Mouse (Mus musculus) embryo, embryonic 10 days (tissue): ENCODE data around the gene Erv3.

Experiments
- DNase-seq: peaks from one replicate; pipeline ENCODE4 v3.0.0-alpha.2; 2015; ENCODE audit warnings: low spot score

Erv3 gene

DNA sequence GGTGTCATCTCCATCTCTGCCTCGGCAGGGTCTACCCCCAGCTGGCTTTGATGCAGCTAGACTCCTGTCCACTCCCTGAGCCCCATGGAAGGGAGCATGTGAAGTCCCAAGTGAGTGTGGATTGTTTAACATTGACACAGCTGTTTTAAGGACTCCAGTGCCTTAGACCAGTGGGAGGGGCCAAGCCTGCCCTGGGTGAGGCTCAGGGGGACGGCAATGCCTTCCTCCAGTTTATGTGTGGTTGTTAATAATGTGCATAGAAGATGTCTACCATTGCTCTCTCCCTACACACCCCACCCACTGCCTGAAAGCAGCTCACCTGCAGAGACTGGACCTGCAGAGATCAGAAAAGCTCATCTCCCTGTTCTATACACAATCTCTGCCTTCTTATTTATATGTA lies 35.6 kb downstream of the Erv3 start:
- no peak for DNase-seq

DNA sequence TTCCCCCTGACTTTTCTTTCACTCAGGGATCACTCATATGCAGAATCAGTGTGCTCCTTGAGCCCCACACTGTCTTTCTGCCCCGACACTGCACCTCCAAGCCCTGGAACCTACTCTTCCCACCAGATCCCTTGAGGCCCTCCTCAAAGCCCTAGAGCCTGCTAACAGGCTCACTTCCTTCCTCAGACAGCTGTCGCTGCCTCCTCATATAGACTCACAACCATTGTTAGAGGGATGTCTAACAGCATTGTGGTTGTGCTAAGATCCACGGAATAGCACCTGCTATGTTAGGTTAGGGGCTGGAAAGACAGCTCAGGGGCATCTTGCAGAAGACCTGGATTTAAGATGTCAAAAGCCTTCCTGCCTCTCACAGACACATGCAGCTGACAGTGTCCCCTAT lies 37.1 kb downstream of the Erv3 start:
- no peak for DNase-seq

DNA sequence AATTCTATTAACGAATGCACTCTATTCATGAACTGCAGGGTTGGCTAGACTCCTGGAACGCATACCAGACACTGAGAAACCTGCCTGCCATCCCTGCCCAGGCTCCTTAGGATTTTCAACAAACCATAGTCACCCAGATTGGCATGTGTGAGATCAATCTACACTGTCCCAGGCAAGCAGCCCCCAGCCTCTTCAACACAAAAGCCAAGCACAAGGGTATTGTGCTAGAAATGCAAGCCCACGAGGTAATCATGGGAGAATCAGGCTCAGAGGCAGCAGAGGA lies 37.9 kb downstream of the Erv3 start:
- DNase-seq = no peak

DNA sequence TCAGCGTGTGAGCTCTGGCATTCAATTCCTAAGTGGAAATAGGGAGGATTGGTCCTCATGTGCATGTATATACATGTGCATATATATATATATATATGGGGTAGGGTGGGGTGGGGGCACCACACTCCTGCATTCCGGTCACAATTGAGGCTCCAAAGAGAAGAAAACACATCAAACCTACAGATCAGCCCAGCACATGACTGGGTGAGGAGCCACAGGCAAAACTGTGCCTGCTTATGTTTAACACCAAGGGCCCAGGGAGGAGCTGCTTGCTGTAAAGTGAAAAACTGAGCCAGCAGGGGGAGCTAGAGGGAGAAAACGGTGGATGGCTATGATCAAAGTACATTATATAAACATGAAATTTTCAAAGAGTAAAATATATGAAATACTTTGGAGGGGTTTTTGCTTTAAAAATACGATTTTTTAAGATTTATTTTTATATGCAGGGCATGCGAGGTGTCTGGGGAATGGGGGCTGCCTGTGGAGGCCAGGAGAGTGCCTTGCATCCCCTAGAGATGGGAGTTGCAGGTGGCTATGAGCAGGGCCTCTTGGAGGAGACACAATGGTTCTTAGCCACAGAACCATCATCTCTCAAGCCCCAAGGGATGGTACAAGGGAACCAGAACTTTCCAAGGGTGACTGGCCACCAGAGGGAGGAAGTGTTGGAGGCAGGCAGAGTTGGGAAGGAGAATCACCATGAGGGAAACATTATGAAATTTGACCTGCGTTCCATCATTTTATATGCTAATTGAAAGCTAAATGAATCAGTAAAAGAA lies 38.4 kb downstream of the Erv3 start:
- peak; percentile 78 for DNase-seq

DNA sequence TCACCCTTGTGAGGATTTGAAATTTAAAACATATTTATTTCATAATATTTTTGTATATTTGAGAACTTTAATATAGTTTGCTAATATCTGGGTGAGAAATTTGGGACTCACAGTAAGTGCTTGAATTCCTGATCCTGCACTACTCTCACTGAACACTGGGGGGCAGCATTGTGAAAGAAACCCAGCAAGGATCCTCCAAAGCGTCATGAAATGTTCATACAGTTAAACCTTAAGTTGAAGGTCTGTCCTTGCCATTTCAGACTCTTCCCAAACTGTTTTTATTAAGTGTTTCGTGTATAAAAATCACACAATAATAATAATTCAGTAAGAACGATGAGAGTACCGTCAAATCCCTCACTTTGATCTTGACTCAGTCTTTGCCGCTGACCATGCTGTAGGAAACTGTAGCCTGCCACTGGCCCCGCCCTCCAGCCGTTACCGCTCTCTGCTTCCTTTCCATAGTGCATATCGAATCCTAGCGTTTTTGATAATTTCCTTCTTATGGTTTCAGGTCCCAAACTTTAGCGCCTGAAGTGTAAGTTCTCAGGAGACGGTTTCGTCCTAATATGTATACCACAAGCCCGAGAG lies 39.4 kb downstream of the Erv3 start:
- peak; percentile 84 for DNase-seq

DNA sequence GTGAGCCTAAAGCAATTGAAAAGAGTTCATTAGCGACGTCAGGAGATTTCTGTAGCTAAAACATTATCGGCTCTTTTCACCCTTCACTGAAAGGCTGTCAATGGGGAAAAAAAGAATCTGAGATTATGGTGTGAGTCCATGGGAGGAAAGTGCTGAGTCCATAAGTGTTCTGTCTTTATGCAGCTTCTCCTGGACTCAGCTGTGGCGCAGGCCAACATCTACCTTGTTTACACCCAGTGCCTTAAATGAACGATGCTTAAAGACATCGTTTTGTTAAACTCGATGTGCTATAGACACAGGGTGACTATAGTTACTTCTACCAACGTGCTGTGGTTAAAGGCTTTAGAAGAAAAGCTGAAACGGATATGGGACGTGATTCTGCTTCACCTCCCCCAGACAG lies 45.2 kb downstream of the Erv3 start:
- DNase-seq = no peak

DNA sequence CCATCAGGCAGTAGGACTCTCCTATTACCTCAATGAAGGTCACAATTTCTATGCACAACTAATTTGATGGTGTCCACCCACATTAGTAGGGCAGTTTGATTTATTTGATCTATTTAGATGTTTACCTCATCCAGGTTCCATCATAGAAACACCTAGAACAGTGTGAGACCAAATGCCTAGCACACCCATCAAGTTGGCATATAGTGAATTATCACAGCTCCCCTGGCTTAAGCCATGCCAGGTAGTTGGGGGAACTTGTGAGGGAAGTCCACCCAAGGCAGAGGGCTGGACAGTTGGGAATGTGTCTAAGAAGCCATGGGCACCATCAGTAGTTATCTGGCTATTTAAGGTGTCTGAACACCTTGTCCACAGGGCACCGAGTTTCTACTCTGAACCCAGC lies 46.1 kb downstream of the Erv3 start:
- DNase-seq = no peak

DNA sequence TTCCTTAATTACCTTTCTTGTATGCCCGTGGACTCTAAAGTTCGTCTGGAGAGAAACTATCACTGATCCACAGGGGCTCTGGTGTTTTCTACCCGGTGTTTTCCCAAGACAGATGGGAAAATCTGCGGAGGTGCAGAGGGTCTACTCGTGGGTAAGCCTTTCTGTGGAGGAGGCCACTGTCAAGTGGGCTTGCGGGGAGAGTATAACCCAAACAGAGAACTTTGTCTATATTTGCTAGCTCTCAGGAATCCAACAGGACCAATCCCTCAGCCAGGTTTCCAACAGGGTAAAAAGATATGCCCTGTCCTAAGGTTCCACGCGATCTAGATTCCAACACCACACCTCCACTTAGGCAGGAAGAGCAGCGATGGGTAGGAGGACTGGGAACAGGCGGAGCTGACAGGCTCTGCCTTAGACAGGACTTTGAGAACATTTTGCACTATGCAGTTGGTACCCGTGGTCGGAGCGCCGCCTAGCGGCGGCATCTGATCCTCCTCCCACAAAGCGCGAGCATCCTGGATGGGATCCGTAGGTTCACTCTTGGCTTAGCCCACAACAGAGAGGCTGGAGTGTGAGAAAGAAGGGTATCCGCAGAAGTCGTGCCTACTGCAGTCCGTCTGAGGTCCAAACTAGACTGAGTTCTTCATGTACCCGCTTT lies 46.9 kb downstream of the Erv3 start:
- peak; percentile 58 for DNase-seq

DNA sequence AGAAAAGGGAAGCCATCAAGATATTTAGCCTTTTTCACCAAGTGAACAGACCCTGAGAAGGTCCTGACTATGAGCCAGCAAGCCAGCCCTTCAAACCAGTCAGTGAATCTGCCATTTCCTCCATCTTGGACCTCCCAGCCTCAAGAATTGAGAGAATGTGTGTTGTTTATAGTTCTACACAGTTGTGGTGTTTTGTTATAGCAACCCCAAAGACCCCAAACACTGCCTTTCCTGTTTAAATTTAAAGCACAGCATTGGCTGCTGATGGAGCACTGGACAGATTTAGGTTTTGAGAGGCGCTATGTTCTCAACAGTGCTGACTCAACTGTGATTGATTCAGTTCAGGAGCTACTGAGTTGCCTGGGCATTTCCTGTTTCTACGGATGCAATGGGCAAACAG lies 47.9 kb downstream of the Erv3 start:
- no peak for DNase-seq

DNA sequence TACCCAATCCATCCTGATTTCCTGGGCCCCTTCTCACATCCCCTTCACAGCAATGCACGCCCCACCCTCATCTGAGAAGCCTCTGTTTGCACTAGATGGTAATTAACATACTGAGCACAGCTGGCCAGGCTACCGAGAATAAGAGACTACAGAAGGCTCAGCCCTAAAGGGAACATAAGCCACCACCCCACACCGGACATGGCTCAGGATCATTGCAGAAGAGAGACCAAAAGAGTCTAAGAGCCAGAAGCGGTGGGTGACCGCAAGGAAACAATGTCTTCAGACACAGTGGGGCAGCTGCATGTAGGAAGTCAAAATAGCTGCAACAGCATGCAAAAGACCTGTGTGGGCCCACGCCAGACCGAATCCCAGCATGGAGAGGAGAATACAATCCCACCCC lies 50.7 kb downstream of the Erv3 start:
- DNase-seq = no peak

DNA sequence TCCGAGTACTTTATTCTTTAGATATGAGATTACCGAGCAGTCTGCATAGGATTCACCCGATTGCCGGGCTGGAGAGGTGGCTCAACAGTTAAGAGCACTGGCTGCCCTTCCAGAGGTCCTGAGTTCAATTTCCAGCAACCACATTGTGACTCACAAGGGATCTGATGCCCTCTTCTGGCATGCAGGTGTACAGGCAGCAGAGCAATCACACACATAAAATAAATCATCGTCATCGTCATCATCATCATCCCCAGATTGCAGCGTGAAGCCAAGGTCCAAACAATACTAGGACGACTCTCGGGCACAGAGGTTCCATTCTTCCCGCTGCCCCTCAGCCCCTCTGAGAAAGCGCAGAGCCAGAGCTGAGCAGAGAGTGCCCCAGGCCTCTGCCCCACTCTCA lies 51.9 kb downstream of the Erv3 start:
- peak; percentile 33 for DNase-seq

DNA sequence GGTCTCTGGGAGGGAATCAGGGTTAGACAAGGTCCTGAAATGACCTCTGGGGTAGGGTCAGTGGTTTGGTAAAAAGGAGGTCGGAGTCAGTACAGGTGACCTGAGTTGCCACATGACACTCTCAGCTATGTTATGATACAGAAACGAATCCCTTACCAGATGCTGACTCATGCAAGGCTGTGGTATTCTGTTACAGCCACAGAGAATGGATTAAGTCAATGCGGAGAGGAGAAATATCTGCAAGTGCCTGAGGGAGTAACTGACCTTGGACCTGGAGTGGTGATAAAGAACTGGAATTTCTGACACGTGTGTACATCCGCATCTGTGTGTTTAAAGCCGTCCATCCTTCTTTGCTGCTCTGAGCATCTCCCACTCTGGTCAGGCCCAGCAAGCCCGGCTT lies 52.7 kb downstream of the Erv3 start:
- no peak for DNase-seq

DNA sequence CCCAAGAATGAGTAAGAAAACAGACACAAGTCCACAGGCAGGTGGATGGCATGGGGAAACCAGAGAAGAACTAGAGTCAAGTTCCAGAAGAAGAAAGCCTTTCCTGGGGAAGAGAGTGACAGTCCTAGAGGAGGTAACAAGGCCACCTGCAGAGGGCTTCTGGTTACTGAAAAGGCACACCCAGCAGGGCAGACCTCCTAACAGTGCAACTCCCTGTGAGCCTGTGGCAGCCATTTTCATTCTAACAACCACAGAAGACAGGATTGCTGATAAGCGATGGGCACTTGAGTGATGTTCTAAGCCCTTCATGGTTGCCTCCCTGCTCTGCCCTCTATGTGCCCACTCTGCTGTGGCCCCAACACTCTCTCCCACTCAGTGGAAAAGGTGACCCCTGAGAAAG lies 54.2 kb downstream of the Erv3 start:
- no peak for DNase-seq

DNA sequence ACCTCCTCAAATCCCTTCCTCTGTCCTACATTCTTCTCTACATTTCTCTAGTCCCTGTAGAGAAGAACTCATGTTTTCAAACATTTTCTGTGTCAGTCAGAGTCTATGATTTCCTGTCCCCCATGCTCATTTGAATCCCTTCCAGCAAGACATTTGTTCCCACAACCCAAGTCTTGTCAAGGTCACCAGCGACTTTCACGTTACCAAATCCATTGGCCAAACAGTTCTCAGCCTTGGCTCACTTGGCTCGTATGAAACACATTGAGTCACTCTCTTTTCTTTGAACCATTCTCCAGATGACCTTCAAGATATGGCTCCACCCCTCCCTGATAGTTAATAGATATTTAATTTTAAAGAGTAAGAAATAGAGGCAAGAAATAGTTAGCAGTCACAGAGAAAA lies 55.7 kb downstream of the Erv3 start:
- no peak for DNase-seq
